Mouse (Mus musculus): ENCODE results near the gene Smarca2.

Gene Smarca2

DNA sequence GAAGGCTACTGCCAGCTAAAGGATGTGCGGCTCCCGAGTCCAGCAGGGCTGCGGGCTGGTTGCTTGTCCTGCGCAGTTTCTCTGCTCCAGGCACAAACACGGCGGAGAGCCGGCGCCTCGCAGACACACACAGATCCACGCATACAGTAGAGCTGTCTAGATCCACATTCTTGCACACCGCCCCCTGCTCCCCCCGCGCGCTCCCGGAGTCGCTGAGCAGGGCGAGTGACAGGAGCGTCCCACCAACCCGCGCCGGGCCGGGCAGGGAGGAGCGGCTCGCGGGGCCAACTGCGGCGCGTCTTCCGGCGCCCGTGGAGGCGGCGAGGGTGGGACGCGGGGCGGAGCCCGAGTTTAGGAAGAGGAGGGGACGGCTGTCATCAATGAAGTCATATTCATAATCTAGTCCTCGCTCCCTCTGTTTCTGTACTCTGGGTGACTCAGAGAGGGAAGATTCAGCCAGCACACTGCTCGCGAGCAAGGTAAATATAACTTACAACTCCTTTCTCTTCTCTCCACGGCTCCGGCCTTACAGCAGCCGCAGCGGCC is at the start of gene Smarca2:
Gene Smarca2 (plus strand): TSS at position 296 of the 546 bp plus-strand sequence.
- DNase-seq (ENCODE audit: low spot score) = peak; percentile 87

DNA sequence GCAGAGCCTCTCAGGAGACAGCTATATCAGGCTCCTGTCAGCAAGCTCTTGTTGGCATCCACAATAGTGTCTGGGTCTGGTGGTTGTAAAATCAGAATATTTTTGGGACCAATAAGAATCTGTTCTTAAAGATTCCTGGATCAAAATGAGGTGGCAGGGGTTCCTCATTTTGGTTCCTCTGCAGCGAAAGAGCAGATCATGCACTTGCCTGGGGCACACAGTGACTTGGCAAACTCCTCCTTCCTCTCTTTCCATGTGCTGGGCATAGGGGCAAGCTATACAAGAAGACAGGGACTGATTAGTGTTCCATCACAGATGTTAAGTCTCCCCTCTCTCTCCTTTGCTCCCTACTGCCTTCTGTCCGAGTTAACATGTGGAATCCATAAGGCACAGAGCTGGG is 40.0 kb upstream of the Smarca2 start:
- DNase-seq (ENCODE audit: low spot score) = no peak

DNA sequence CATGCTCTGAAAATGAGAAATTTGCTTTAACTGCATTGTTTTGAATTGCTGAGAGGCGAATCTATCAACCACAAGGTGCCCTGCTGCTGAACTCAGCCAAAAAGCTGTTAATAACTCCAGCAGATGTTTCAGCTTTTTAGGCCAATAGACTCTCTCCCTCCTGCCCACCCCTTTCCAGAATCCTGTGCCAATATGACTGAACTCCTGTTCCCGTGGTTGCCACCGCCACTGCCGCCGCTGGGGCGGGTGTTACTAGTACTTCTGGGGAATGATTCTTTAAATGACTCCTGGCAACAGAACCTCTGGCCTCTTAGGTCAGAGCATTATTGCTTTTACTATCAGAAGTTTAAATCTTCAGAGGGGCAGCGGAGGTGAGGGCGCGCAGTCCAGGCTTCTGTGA is 38.7 kb upstream of the Smarca2 start:
- DNase-seq (ENCODE audit: low spot score) = no peak

DNA sequence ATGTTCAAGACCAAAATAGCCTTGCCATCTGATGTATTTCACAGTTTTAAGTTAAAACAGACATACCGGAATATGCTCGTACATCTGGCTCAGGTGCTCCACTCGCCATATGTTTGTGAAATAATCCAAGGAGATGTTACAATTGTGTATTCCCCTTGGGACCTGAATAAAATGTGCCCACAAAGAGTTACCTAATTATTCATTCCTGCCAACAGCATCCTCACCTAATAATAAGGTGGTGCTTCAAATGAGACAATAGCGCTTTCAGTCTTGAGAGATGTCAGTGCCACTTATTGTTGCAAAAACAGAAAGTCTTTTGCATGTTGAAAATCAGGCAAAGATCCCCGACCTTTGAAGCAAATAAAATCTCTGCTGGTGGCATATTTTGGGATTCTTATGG is 36.6 kb upstream of the Smarca2 start:
- no peak for DNase-seq (ENCODE audit: low spot score)

DNA sequence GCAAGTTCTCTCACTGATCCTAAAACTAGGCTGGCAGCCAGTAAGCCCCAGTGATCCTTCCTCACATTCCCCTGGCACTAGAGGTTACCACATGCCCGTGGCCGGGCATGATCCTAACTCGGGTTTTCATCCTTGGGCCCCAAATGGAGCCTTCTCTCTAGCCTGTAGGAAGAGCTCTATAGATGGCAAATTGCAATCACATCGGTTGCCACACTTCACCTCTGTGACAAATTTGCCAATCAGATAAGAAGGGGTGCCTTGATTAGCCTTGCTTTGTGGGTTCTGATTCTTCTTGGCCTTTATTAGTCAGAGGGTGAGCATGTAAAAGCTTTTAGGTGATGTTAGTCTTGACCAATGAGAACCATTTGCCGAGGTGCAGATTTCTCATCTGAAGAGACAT is 35.9 kb upstream of the Smarca2 start:
- no peak for DNase-seq (ENCODE audit: low spot score)

DNA sequence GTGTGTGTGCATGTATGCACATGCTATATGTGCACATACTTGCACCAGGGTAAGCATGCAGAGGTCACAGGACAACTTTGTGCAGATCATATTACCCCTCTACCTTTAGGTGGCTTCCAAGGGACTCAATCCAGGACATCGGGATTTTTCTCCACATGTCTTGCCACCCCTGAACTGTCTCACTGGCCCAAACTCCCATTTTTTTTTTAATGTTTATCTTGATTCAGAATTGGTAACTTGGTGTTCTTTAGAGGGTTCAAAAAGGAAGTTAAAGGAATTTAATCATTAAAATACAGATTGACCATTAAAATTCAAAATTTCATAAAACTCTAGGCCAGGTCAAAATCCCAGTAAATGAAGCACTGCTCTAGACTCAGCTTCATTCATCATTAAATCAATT is 35.4 kb upstream of the Smarca2 start:
- DNase-seq (ENCODE audit: low spot score) = no peak

DNA sequence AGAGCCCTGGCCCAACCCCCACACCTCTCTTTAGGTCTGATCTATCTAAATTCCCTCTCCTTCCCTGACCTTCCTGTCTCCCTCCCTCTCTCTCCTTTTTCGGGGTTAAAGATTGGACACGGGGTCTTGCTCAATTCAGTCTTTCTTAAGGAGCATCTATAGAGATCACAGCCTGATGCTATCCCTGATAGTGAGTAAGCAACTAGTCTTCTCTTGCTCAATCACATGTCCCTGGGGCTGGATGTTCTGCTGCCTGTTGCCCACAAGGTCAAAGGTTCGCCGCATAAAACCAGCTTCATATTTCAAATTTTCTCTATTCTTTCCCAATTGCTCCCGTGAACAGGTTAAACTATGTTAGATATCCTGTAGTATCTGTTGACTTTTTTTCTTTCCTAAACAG is 25.2 kb upstream of the Smarca2 start:
- no peak for DNase-seq (ENCODE audit: low spot score)

DNA sequence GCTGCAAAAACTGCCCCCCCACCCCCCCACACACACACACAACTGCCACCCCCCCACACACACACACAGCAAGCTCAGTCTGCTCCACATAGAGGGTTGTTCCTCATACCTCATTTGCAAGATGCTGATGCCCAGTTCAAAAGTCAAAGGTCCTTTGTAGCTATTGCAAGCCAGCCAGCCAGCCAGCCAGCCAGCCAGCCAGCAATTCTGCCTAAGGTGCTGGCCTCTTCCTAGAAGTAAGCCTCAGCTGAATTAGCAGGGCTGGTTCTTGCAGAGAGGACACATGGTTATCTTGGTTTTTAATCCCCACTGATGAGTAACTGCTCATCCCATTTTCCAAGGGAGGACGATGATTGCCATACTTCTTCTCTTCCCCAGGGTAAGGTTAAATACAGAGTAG is 24.8 kb upstream of the Smarca2 start:
- DNase-seq (ENCODE audit: low spot score) = no peak

DNA sequence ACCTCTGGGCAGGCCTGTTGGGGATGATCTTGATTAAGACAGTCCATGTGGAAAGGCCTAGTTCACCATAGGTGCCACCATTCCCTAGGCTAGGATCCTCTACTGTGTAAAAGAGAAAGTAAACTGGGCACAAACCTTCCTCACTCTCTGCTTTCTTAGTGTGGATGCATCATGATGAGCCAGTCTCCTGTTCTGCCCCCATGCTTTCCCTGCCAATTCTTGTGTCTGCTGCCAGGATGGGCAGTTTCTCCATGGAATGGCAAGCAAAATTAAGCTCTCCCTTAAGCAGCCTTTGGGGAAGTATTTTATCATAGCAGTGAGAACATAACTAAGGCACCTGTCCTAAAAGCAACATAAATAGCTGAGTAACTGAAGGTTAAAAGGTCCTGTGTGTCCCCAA is 10.2 kb upstream of the Smarca2 start:
- no peak for DNase-seq (ENCODE audit: low spot score)

DNA sequence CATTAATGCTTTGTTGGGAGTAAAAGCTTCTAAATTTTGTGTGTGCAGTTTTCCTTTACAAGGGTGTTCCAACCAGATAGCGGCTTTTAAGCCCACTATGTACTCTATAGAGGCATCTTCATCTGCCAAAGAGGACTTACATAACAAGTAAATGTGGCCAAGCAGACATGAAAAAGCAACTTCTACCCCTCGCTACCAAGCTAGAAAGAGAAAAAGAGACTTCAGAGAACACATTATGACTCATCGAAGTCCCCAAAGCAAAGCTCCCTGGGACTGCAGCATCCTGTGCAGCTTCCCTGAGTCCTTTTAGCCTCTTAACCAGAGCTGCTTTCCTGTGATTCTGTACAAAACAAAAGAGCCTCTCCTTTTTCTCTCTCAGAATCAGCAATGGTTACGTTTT is 3.4 kb upstream of the Smarca2 start:
- DNase-seq (ENCODE audit: low spot score) = no peak

DNA sequence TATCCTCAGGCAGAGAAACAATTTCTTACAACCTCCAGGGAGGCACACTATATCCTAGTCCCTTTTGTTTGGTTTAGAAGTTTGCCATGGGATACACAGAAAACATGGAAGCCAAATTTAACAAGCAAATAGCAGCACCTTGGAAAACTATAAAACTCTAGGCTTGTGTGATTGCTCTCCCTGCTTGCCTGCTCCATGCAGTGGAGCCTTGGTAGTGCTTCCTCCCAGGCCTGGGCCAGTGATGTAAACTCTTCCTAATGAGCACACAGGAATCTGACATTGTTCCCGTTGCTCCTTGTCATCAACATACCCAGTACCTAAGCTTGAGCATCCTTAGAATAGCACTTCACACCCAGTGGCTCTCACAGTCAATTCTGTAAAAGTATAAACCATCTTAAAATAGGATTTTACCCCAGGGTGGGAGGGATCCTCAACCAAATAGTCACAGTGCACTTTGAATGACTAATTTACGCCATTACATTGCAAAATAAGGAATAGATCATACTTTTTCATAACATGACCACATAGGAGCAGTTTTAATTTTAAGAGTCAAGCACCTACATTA is 1.5 kb upstream of the Smarca2 start:
- no peak for DNase-seq (ENCODE audit: low spot score)

DNA sequence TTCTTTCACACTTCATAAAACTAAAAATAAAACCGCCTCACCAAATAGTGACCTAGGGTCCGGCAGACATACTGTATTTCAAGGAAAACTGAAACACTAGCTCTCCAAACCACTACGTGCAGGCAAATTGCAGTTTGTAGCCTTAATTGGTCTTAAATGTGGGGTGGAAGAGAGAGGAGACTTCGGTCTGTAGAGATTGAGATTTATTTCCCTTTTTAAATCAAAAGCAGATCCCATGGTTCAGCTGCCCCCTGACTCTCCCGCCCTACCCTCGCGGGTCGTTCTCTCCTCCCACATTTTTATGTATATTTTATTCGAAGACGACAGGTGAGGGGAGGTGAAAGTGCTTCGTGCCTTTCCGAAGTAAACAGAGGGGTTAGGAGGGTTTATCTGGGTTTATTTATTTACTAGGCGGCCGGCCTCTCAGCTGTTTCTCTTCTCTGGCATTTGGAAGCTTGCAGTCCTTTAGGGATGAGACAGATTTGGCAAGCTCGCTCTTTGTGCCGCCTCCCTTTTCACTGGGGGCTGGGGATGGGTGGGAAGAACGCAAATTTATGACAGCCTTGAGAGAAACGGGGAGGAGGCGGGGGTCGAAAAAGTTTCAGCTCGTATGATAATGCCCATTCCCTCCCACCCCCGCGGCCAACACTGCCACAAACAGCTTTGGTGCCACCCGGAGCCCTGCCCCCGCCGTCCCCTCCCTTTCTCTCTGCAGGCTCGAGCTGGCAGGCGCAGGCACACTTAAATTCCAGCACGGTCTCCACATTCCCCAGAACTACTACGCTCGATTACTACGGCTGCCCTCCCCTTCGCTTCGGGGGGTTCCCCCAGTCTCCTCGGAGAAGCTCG is 720 bp upstream of the Smarca2 start:
- DNase-seq (ENCODE audit: low spot score) = no peak

DNA sequence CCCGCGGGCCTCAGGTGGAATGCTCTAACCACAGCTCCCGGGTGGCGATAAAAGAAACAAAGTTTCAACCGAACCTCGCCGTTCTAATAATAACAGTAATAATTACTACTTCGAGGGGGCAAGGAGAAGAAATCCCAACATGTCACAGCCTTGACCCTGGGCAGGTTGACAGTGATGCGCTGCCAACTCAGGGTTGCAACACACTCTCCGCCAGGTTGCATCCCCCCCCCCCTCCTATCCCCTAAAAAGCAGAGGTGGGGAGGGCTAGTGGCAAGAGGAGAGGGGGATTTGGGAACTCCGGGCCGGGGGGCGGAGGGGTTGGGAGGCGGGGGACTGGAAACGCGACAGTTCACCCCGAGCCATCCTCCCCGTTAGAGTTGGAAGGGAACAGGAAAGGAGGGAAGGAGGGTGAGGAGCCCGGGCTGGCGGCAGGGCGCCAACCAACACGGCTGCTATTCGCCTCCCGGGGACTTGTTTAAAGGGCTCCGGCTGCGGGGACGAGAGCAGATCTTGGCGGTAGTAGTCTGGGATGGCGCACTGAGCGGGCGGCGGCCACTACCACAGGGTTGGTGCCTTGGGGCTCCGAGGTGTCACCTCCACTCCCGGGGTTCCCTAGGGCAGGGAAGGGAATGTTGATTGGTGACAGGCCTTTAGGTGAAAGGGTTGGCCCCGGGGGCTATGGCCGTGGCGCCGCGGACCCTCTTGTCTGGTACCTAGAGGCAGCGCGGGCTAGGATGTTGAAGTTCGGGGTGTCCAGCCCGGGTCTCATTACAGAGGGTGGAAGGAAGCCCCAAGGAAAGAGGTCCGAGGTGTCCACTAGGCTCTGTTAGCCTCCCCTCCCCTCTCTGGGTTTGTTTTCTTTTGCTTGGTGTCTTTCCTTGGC is 829 bp downstream of the Smarca2 start:
- DNase-seq (ENCODE audit: low spot score) = peak; percentile 14

DNA sequence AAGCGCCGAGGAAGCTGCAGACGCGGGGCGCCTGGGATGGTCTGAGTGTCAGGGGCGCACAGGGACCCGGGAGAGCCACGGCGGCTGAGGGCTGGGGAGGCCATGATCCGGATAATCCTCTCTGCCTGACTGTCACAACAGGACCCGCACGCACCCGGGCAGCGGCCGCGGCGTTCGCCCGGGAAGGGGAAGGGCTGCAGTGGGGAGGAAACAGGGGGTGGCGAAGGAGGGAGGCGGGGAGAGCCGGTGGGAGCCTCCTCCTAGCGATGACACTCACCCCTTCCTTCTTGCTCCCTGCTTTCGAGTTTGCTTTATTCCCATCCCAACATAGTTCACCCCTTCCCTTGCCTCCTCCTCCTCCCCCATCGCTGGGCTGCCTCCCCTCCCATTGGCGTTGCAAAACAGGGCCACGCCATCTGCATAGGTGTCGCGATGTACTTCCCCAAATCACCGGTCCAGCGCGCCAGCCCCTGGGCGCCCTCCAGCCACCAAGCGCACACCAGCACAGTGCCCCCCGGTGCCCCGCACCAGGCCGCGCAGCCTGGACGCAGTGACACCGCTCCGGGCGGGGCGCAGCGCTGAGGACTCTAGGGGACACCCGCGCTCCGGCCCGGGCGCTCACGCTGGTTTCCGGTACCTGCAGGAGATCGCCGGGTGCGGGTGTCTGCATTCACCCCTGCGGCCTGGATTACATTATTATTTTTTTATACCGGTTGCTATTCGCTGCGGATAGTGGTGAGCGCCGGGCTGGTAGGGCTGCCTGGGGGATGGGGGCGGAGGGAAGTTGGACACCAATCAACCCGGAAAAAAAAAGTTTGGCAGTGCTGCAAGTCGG is 1.7 kb downstream of the Smarca2 start:
- peak; percentile 38 for DNase-seq (ENCODE audit: low spot score)

DNA sequence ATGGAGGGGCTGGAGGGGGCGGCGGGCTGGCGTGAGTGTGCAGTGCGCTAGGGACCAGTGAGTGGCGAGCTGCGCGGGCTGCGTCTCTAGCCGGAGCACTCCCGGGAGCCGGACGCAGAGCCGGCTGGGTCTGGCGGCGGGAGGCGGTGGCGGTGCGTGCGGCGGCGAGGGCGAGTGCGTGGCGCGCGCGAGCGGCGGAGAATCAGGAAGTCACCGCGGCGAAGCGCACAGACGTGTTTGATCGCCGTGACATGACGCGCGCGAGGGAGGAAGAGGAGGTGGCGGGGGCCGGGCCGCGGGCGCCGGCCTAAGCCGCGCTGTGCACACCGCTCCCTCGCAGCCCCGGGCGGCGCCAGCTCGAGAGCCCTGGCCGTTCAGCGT is 2.3 kb downstream of the Smarca2 start:
- peak; percentile 54 for DNase-seq (ENCODE audit: low spot score)

DNA sequence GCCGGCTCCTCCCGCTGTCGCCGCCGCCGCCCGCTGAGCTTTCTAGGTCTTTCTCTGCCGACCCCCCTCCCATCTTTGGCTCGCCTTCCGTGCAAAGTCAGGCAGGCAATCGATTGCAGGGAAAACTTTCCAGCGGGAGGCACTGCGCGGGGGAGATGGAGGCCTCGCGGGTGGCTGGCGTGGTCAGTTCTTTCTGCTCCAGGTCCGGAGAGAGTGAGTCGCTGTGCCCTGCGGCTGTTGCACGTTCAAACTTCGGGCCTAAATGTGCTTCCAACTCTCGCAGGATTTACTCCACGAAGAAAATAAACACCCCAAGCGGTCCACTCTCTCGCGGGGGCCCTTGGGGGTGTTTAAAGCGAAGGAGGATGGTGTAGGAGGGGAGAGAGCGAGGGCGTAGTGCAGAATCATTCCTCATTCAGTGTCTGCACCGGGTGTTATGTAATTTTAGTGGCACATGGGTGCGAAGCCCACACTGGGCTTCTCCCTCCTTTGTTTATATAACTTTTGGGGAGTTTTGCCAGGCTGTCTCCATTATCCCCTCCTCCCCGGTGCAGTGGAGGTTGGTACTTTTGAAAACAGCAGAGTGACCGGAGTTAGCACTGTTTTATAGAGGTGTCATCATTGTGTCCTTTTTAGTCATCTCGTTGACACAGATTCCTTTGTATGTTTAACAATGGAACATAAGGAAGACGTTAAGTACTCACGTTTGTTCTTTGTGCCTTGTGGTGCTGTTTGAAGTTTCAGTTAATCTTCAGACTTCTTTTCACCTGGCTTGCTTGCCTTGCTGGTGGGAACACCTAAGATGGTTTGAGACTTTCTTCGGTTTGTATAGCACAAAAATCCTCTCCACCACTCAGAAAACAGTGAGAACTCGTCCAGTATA is 2.9 kb downstream of the Smarca2 start:
- DNase-seq (ENCODE audit: low spot score) = no peak

DNA sequence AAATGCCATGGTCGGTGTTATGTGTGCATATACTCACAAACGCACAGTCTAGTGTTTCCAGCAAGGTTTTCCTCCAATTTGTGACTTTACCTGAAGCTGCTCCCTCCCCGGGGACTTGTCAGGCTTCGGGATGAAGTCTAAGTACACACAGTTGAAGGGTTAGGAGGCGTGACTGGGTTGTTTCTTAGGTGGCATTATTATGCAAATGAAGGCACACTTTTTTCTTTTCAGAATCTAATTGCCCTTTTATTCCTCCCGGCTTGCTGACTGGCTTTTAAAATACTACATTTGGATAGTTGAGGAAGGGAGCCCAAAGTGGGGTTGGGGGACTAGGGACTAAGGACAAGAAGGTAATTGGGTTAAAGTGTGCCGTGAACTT is 3.6 kb downstream of the Smarca2 start:
- DNase-seq (ENCODE audit: low spot score) = no peak

DNA sequence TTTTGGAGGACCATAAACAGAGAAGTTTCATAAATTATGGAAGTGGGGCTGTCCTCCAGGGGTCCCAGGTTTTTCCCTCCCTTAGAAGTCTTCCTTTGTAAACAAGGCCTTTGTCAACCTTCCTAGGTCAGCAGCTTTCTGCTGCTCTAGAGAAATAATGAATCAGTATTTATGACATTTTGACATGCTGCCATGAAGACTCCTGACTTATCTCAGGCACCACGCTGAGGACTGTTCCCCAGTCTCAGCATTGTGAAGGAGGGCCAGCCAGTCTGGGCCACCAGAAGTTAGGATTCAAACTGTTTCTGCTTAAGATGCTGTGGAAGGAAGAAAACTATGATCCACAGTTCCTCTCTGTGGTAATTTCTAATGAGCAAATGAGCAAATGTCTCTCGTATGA is 4.8 kb downstream of the Smarca2 start:
- no peak for DNase-seq (ENCODE audit: low spot score)

DNA sequence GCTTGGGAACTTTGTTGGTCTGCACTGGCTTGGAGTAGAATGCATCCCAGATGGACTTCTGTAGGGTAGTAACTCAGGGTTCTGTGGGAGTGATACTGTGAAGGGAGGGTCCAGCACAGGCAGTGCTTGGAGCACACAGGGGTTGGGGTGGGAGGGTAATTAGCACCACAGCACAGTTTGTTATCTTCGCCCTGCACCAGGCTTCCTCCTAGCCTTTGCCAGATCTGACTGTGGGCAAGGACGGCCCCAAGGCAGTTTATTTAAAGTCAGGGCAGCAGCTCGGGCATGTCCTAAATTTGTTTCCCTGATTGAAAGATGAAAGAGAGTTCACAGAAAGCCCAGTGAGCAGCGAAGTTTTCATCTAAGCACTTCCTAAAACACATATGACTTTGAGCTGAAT is 8.1 kb downstream of the Smarca2 start:
- DNase-seq (ENCODE audit: low spot score) = peak; percentile 7

DNA sequence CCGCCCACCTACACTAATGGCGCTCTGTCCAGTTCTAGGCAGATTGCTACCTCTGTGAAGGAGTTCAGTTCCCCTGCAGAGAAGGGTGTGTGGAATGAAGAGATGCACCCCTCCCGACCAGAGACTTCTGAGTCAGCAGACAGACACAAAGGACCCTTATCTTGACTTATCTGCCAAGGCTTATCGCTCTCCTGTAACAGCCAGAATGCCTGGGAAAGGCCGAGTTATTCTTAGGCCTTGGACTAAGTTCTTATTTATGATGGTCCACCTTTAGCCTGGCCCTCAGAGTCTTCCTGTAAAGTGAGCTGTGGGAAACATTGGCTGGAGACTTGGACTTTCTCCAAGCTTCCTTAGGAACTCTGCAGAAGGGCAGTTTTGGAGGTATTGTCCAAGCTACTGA is 8.8 kb downstream of the Smarca2 start:
- DNase-seq (ENCODE audit: low spot score) = no peak

DNA sequence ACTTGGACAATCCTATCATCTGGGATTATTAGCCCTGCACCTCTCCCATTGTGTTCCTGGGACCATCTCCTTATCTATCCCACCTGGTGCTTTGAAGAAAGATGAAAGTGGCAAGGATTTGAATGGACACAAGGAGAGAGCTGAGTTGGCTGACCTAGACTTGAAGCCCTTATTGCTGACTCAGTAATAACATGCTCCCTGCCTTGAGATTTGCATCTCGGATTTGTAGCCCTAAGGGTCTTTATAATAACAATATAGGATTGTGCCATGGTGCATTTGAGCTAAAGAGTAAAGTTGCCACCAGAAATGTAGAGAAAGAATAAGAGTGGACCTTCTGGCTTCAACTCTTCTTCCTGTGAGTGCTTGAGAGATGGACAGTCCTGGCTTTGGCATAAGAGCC is 11.4 kb downstream of the Smarca2 start:
- no peak for DNase-seq (ENCODE audit: low spot score)

All from spleen, adult 12 weeks (tissue).